Mouse (Mus musculus): ENCODE data around the gene Lpp. TPM values are rescaled to one million over a fixed set of nuclear protein-coding genes. Genes with fewer than 3 reads are reported as not detected.

The Lpp gene
- polyA plus RNA-seq, 1 experiment from 2014 or later: 10.7 TPM

- WGBS: 95% methylated on average over 1 of the region's 1 CpGs
- Histone ChIP-seq H3K27ac (replicated peaks) (no peak overlapping the region), H3K36me3 (no peaks in the 10 kb centered on the region), H3K27me3 (no peaks in the 10 kb centered on the region), H3K4me2 (replicated peaks) (no peak overlapping the region), H3K9me3 (no peaks in the 10 kb centered on the region), H3K4me1 (no peaks in the 10 kb centered on the region), H3K9ac (replicated peaks) (no peak overlapping the region), H3K4me3 (no peak overlapping the region)
- no peak for ATAC-seq (replicated peaks)
Observed at GRCm38 (mm10) chr16:25026191-25026590, 632.9 kb downstream of the Lpp start.

- 0 out of 2 replicates have a peak overlapping the region, but pooled peaks have one; percentile 23 for H3K27ac ChIP-seq (replicated peaks)
- H3K9ac ChIP-seq (replicated peaks): no peak overlapping the region
- H3K4me1 ChIP-seq: no peaks in the 10 kb centered on the region
- no peak overlapping the region for H3K4me2 ChIP-seq (replicated peaks)
- no peak overlapping the region for H3K4me3 ChIP-seq
- no peaks in the 10 kb centered on the region for H3K27me3 ChIP-seq
- H3K9me3 ChIP-seq: no peaks in the 10 kb centered on the region
- 71% methylated on average over 8 of the region's 8 CpGs for WGBS
- ATAC-seq (replicated peaks): 0 out of 2 replicates have a peak, but pooled peaks have one; percentile 55
- H3K36me3 ChIP-seq: no peaks in the 10 kb centered on the region
Observed at GRCm38 (mm10) chr16:25029548-25029947, 636.2 kb downstream of the Lpp start.

GRCm38 (mm10) chr16:25037361-25037760, 644.1 kb downstream of the Lpp start:
- Histone ChIP-seq H3K4me2 (replicated peaks) (no peak overlapping the region), H3K9ac (replicated peaks) (no peak overlapping the region), H3K4me1 (no peaks in the 10 kb centered on the region; the same call in 1 of the 2 replicates), H3K4me3 (no peak overlapping the region), H3K36me3 (no peaks in the 10 kb centered on the region), H3K27ac (replicated peaks) (peak overlapping the region; percentile 40; the same call in 1 of the 2 replicates), H3K27me3 (no peaks in the 10 kb centered on the region), H3K9me3 (no peaks in the 10 kb centered on the region)
- WGBS: 33% methylated on average over 6 of the region's 6 CpGs
- ATAC-seq (replicated peaks): no peak

GRCm38 (mm10) chr16:25038529-25038928, 645.2 kb downstream of the Lpp start:
- no peak for ATAC-seq (replicated peaks)
- H3K4me1 ChIP-seq: peaks cover 6% of the 10 kb centered on the region
- no peak overlapping the region for H3K4me3 ChIP-seq
- no peaks in the 10 kb centered on the region for H3K9me3 ChIP-seq
- H3K27ac ChIP-seq (replicated peaks): no peak overlapping the region
- H3K9ac ChIP-seq (replicated peaks): no peak overlapping the region
- H3K27me3 ChIP-seq: no peaks in the 10 kb centered on the region
- H3K4me2 ChIP-seq (replicated peaks): no peak overlapping the region
- WGBS: 88% methylated on average over 6 of the region's 6 CpGs
- no peaks in the 10 kb centered on the region for H3K36me3 ChIP-seq

GRCm38 (mm10) chr16:25039904-25040303, 646.6 kb downstream of the Lpp start:
- Histone ChIP-seq H3K4me2 (replicated peaks) (no peak overlapping the region), H3K36me3 (no peaks in the 10 kb centered on the region), H3K27ac (replicated peaks) (peak overlapping the region; percentile 63), H3K4me1 (peaks cover 10% of the 10 kb centered on the region), H3K9ac (replicated peaks) (no peak overlapping the region), H3K4me3 (no peak overlapping the region), H3K27me3 (no peaks in the 10 kb centered on the region), H3K9me3 (no peaks in the 10 kb centered on the region)
- peak; percentile 96 for ATAC-seq (replicated peaks)
- 40% methylated on average over 10 of the region's 10 CpGs for WGBS

- H3K27ac ChIP-seq (replicated peaks): peak overlapping the region; percentile 22; the same call in 1 of the 2 replicates
- no peaks in the 10 kb centered on the region for H3K36me3 ChIP-seq
- no peak overlapping the region for H3K9ac ChIP-seq (replicated peaks)
- H3K4me3 ChIP-seq: no peak overlapping the region
- peaks cover 10% of the 10 kb centered on the region for H3K4me1 ChIP-seq
- WGBS: 88% methylated on average over 8 of the region's 8 CpGs
- no peaks in the 10 kb centered on the region for H3K27me3 ChIP-seq
- H3K9me3 ChIP-seq: no peaks in the 10 kb centered on the region
- ATAC-seq (replicated peaks): no peak
- H3K4me2 ChIP-seq (replicated peaks): no peak overlapping the region
Observed at GRCm38 (mm10) chr16:25041165-25041564, 647.9 kb downstream of the Lpp start.

- ATAC-seq (replicated peaks): no peak
- no peak overlapping the region for H3K9ac ChIP-seq (replicated peaks)
- H3K27me3 ChIP-seq: no peaks in the 10 kb centered on the region
- H3K9me3 ChIP-seq: no peaks in the 10 kb centered on the region
- no peak overlapping the region for H3K4me2 ChIP-seq (replicated peaks)
- H3K4me3 ChIP-seq: no peak overlapping the region
- WGBS: 74% methylated on average over 5 of the region's 5 CpGs
- H3K4me1 ChIP-seq: peaks cover 10% of the 10 kb centered on the region
- H3K27ac ChIP-seq (replicated peaks): no peak overlapping the region
- no peaks in the 10 kb centered on the region for H3K36me3 ChIP-seq
Observed at GRCm38 (mm10) chr16:25041855-25042529, 648.7 kb downstream of the Lpp start.

MicroRNAs within 50 kb of the gene (microRNA counts, 519-probe panel; counts per million panel counts)
- 2,973 counts per million, percentile 72 among the panel's probes with 10 or more counts for microRNA mmu-miR-28

Small RNA genes within 50 kb of the gene (microRNA-seq; reads per million reads assigned to microRNA genes)
- 475 reads per million, percentile 72 among the genes with 10 or more reads in this experiment for gene Mir28a
